Mouse (Mus musculus) kidney, embryonic 14.5 days (tissue): Measurements from ENCODE around the gene Pfkfb4. TPM values are rescaled to one million over a fixed set of nuclear protein-coding genes. Genes with fewer than 3 reads are reported as not detected.

Experiments
- ATAC-seq: fragments of 200-750 bp; cut with Nextera tagmentation; 2 replicates; pipeline ENCODE4 v1.8.0; 2017; ENCODE audit warnings: moderate number of reproducible peaks, mild to moderate bottlenecking, moderate TSS enrichment, moderate library complexity; ENCODE audit not compliant: low FRiP score, low TSS enrichment
- H3K27ac ChIP-seq: fragments of 300-500 bp; sonication (generic); 2 replicates; pipeline ENCODE4 v1.5.1; 2014; ENCODE audit warnings: low read depth, mild to moderate bottlenecking, low read length, moderate library complexity, mixed read lengths
- H3K27me3 ChIP-seq: fragments of 300-500 bp; sonication (generic); 2 replicates; pipeline ENCODE4 v1.6.1; 2014; ENCODE audit warnings: mild to moderate bottlenecking, low read length; ENCODE audit not compliant: control insufficient read depth, insufficient read depth
- H3K36me3 ChIP-seq: fragments of 300-500 bp; sonication (generic); 2 replicates; pipeline ENCODE4 v1.6.1; 2014; ENCODE audit warnings: low read length, mixed read lengths; ENCODE audit not compliant: control insufficient read depth, insufficient read depth
- H3K4me1 ChIP-seq: fragments of 300-500 bp; sonication (generic); 2 replicates; pipeline ENCODE4 v1.6.1; 2014; ENCODE audit warnings: low read length, mixed read lengths; ENCODE audit not compliant: control insufficient read depth, insufficient read depth
- H3K4me2 ChIP-seq: fragments of 300-500 bp; sonication (generic); replicated peaks from 2 replicates; pipeline ENCODE4 v1.6.1; 2014; ENCODE audit warnings: low read depth, mild to moderate bottlenecking, low read length
- H3K4me3 ChIP-seq: fragments of 300-500 bp; sonication (generic); 2 replicates; pipeline ENCODE4 v1.5.1; 2014; ENCODE audit warnings: mild to moderate bottlenecking, low read length
- H3K9ac ChIP-seq: fragments of 300-500 bp; sonication (generic); 2 replicates; pipeline ENCODE4 v1.6.1; 2014; ENCODE audit warnings: low read depth, mild to moderate bottlenecking, low read length, moderate library complexity
- H3K9me3 ChIP-seq: fragments of 300-500 bp; sonication (generic); 2 replicates; pipeline ENCODE4 v1.6.1; 2016; ENCODE audit warnings: low read length; ENCODE audit not compliant: control insufficient read depth
- WGBS: fragments of 180-500 bp; shearing (Covaris S2); extraction: QIAGEN DNeasy Blood & Tissue Kit; methylation state at CpG from one replicate; pipeline ENCODE4 v1.1.7; 2014; 5-methylcytosine and 5-hydroxymethylcytosine counted together
- polyA plus RNA-seq: library from polyadenylated mRNA; unstranded; fragments of >200 nt; fragmentation: Nextera tagmentation; extraction: Ambion mirVana; gene quantifications from 2 replicates; pipeline ENCODE4 v1.2.1, GENCODE M21; 2014

Pfkfb4 gene
- polyA plus RNA-seq, 1 experiment from 2014 or later = 10.1 TPM

DNA sequence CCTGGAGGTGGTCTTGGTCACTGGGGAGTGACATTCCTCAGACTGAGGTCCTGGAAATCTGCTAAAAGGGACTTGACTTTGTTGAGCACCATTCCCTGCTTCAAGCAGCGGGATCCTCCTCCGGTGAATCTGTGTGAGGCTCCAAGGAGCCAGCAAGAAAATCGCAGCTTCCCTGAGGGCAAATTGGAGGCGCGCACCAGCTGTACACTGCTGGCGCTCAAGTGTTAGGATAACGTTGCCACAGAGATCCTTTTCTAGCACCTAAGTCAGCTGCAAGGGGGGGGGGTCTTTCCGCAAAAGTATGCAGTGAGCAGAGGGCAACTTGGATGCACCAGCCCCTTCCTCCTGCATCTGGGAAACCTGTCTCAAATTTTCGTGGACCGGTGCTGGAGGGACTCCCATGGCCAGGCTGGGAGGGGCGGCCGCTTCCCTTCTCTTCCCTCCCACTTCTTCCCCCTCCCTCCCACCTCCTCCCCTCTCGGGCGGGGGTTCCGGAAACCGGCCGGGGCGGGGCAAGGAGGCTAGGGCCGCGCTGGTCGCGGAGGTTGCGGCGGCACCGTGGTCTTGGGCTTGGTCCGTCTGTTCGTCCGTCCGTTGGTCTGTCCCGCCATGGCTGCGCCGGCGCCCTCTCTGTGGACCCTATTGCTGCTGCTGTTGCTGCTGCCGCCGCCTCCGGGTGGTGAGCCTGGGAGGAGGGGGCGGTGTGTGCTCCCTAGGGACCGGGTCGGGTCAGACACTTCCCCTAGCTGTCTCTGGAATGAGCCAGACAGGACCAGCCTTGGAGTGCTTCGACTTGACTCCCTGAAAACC lies 46.7 kb downstream of the Pfkfb4 start, which contains the start of gene Shisa5:
Gene Shisa5, plus strand, starts transcription at position 480 of the 810 bp plus-strand sequence.
- peak within 1 kb of the TSS; percentile 50 for H3K4me3 ChIP-seq
- H3K4me1 ChIP-seq = peaks cover 18% of the 10 kb centered on the region; the same call in 1 of the 2 replicates
- H3K9ac ChIP-seq = peak within 1 kb of the TSS; percentile 60
- WGBS = under 1% methylated on average over 38 of the region's 40 CpGs
- H3K36me3 ChIP-seq = no peaks in the 10 kb centered on the region
- ATAC-seq = peak; percentile 86
- H3K4me2 ChIP-seq = peak within 1 kb of the TSS; percentile 81
- no peaks in the 10 kb centered on the region for H3K27me3 ChIP-seq
- H3K9me3 ChIP-seq = no peaks in the 10 kb centered on the region
- H3K27ac ChIP-seq = peak within 1 kb of the TSS; percentile 48; the same call in 1 of the 2 replicates

DNA sequence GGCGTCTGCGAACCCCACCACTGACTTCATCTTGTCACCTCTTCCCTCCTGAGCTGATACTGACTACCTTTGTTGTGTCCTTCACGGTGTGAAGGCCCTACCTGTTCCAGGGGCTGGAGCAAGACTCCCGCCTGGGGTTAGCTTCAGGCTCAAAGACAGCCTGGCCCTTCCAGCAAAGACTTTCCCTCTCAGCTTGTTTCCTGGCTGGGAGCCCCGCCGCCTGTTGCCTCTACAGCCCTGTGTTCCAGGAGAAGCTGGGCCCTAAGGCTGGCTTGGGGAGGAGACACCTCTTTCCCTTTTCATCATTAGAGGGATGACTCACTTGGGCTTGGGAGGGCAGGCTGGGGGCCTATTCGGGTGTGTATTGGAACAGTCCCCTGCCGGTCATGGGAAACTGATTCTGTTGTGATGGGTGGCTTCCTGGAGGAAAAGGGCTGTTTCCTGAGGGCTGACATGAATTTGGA lies 47.4 kb downstream of the Pfkfb4 start:
- H3K9me3 ChIP-seq = no peaks in the 10 kb centered on the region
- H3K4me2 ChIP-seq = peak overlapping the region; percentile 81
- H3K27me3 ChIP-seq = no peaks in the 10 kb centered on the region
- peak; percentile 45 for ATAC-seq
- peak overlapping the region; percentile 48; the same call in 1 of the 2 replicates for H3K27ac ChIP-seq
- H3K36me3 ChIP-seq = no peaks in the 10 kb centered on the region
- WGBS = 19% methylated on average over 8 of the region's 8 CpGs
- H3K4me1 ChIP-seq = peaks cover 18% of the 10 kb centered on the region; the same call in 1 of the 2 replicates
- peak overlapping the region; percentile 60 for H3K9ac ChIP-seq
- peak overlapping the region; percentile 50 for H3K4me3 ChIP-seq

GRCm38 (mm10) chr9:109039681-109040080 lies 48.1 kb downstream of the Pfkfb4 start:
- peak overlapping the region; percentile 81 for H3K4me2 ChIP-seq
- ATAC-seq = no peak
- 74% methylated on average over 4 of the region's 4 CpGs for WGBS
- H3K9me3 ChIP-seq = no peaks in the 10 kb centered on the region
- H3K27me3 ChIP-seq = no peaks in the 10 kb centered on the region
- no peaks in the 10 kb centered on the region for H3K36me3 ChIP-seq
- H3K9ac ChIP-seq = no peak overlapping the region
- H3K27ac ChIP-seq = no peak overlapping the region
- H3K4me3 ChIP-seq = no peak overlapping the region; the same call in 1 of the 2 replicates
- H3K4me1 ChIP-seq = peaks cover 18% of the 10 kb centered on the region; the same call in 1 of the 2 replicates

DNA sequence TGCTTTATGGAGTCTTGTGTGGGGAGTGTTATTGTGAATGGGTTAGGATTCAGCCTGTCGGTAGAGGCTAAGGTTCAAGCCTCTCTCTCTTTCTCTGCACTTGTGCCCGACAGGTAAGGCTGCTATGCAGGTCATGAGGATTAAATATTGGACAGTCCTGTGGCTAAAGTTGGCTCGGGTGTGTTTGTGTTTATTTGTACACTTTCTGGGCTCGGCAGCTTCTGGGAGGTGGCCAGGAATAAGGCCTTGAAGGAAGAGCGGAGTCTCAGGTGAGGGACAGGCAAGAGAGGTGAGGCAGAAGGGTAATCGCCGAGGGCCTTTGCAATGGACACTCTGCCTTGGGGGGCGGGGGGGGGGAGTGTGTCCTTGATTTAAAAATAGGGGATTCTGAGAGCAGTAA lies 48.6 kb downstream of the Pfkfb4 start:
- Histone ChIP-seq H3K9me3 (no peaks in the 10 kb centered on the region), H3K9ac (no peak overlapping the region), H3K4me2 (0 out of 2 replicates have a peak overlapping the region, but pooled peaks have one; percentile 81), H3K27ac (no peak overlapping the region), H3K27me3 (no peaks in the 10 kb centered on the region), H3K36me3 (no peaks in the 10 kb centered on the region), H3K4me1 (peaks cover 18% of the 10 kb centered on the region; the same call in 1 of the 2 replicates), H3K4me3 (no peak overlapping the region)
- WGBS = 86% methylated on average over 8 of the region's 8 CpGs
- no peak for ATAC-seq

- 61% methylated on average over 6 of the region's 6 CpGs for WGBS
- Histone ChIP-seq H3K4me3 (no peak overlapping the region), H3K36me3 (no peaks in the 10 kb centered on the region), H3K9me3 (no peaks in the 10 kb centered on the region), H3K4me1 (peaks cover 18% of the 10 kb centered on the region; the same call in 1 of the 2 replicates), H3K4me2 (no peak overlapping the region), H3K9ac (no peak overlapping the region), H3K27ac (no peak overlapping the region), H3K27me3 (no peaks in the 10 kb centered on the region)
- ATAC-seq = no peak; the same call in 1 of the 2 replicates
These were observed 49.3 kb downstream of the Pfkfb4 start for GRCm38 (mm10) chr9:109040906-109041305.

GRCm38 (mm10) chr9:109041351-109041750 lies 49.8 kb downstream of the Pfkfb4 start:
- peaks cover 18% of the 10 kb centered on the region; the same call in 1 of the 2 replicates for H3K4me1 ChIP-seq
- no peak overlapping the region for H3K4me3 ChIP-seq
- no peaks in the 10 kb centered on the region for H3K36me3 ChIP-seq
- no peak overlapping the region for H3K9ac ChIP-seq
- ATAC-seq = no peak
- H3K9me3 ChIP-seq = no peaks in the 10 kb centered on the region
- no peak overlapping the region for H3K4me2 ChIP-seq
- no peak overlapping the region for H3K27ac ChIP-seq
- H3K27me3 ChIP-seq = no peaks in the 10 kb centered on the region
- 86% methylated on average over 7 of the region's 7 CpGs for WGBS

DNA sequence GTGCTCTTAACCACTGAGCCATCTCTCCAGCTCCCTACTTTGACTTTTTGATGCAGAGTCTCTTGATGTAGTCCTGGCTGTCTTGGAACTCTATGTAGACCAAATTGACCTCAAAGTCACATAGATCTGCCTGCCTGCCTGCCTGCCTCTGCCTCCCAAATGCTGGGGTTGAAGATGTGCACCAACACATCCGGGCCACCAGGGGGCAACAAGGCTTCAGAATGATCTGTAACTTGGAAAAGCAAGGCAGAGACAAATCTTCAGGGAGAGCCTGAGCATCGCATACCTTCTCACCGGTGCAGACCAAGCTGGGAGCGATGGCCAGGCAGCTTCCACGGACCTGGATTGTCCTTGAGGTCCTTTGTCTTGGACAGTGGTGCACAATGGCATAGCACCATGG lies 54.7 kb downstream of the Pfkfb4 start:
- ATAC-seq = no peak
- no peaks in the 10 kb centered on the region for H3K9me3 ChIP-seq
- H3K4me3 ChIP-seq = no peak overlapping the region
- peaks cover 7% of the 10 kb centered on the region; the same call in 1 of the 2 replicates for H3K36me3 ChIP-seq
- 41% methylated on average over 5 of the region's 5 CpGs for WGBS
- no peak overlapping the region for H3K9ac ChIP-seq
- no peak overlapping the region for H3K4me2 ChIP-seq
- H3K4me1 ChIP-seq = no peaks in the 10 kb centered on the region
- H3K27me3 ChIP-seq = no peaks in the 10 kb centered on the region
- H3K27ac ChIP-seq = no peak overlapping the region

DNA sequence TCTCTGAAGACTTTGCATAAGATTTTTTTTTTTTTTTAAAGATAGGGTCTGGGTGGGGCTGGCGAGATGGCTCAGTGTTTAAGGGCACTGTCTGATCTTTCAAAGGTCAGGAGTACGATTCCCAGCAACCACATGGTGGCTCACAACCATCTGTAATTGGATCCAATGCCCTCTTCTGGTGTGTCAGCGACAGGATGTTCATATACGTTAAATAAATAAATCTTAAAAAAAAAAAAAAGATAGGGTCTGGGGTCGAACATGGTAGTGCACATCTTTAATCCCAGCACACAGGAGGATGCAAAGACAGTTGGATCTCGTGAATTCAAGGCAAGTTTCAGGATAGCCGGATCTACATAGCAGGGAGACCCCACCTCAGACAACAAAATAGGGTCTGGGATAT lies 57.7 kb downstream of the Pfkfb4 start:
- H3K27ac ChIP-seq = no peak overlapping the region
- ATAC-seq = no peak
- H3K4me3 ChIP-seq = no peak overlapping the region
- 82% methylated on average over 7 of the region's 7 CpGs for WGBS
- peaks cover 7% of the 10 kb centered on the region; the same call in 1 of the 2 replicates for H3K36me3 ChIP-seq
- no peak overlapping the region for H3K4me2 ChIP-seq
- peaks cover 1% of the 10 kb centered on the region; the same call in 1 of the 2 replicates for H3K4me1 ChIP-seq
- no peaks in the 10 kb centered on the region for H3K27me3 ChIP-seq
- no peak overlapping the region for H3K9ac ChIP-seq
- H3K9me3 ChIP-seq = no peaks in the 10 kb centered on the region
